Mouse (Mus musculus) effector memory CD4-positive, alpha-beta T cell, adult 5 months (primary cell): ENCODE results near the gene S1pr2. TPM values are rescaled to one million over a fixed set of nuclear protein-coding genes. Genes with fewer than 3 reads are reported as not detected.

ENCODE experiments used
- polyA plus RNA-seq: library from polyadenylated mRNA; unstranded; fragments of 100-300 nt; shearing (Covaris generic); gene quantifications from one replicate; pipeline ENCODE4 v1.2.1, GENCODE M21; 2017

Gene S1pr2
- polyA plus RNA-seq: 16.7 TPM

GRCm38 (mm10) chr9:20976216-20976960 is at the start of gene S1pr2:
Gene S1pr2 (minus strand): TSS chr9:20976781.

GRCm38 (mm10) chr9:21015571-21016130 is 39.1 kb upstream of the S1pr2 start, which contains the start of gene Icam1:
Gene Icam1 (plus strand): TSS chr9:21015985.

GRCm38 (mm10) chr9:21002627-21003551 is 26.3 kb upstream of the S1pr2 start, which contains the start of gene Mrpl4:
Gene Mrpl4 (plus strand): TSS chr9:21002738.

GRCm38 (mm10) chr9:20959430-20959938 is 17.1 kb downstream of the S1pr2 start, which contains the start of gene Dnmt1:
Gene Dnmt1 (minus strand): TSS chr9:20959888.

Other genes with a start within 250 kb of the S1pr2 start
- gene Olfm2, start 230.4 kb downstream of the S1pr2 start, polyA plus RNA-seq: not detected
- not detected for gene Col5a3, start 161.7 kb downstream of the S1pr2 start, polyA plus RNA-seq
- gene Rdh8, start 158.3 kb downstream of the S1pr2 start, polyA plus RNA-seq: not detected
- gene A230050P20Rik, start 108.1 kb downstream of the S1pr2 start, polyA plus RNA-seq: 40.4 TPM
- 2.1 TPM for gene Angptl6, start 97.1 kb downstream of the S1pr2 start, polyA plus RNA-seq
- 122 TPM for gene Ppan, start 88.6 kb downstream of the S1pr2 start, polyA plus RNA-seq
- 312 TPM for gene Eif3g, start 78.2 kb downstream of the S1pr2 start, polyA plus RNA-seq
- gene Dnmt1, start 16.9 kb downstream of the S1pr2 start, polyA plus RNA-seq: 56.1 TPM
- 88.5 TPM for gene Mrpl4, start 26.0 kb upstream of the S1pr2 start, polyA plus RNA-seq
- gene Icam1, start 39.2 kb upstream of the S1pr2 start, polyA plus RNA-seq: 141 TPM
- gene Icam4, start 52.6 kb upstream of the S1pr2 start, polyA plus RNA-seq: 1.4 TPM
- 0.59 TPM for gene Icam5, start 55.3 kb upstream of the S1pr2 start, polyA plus RNA-seq
- gene Zglp1, start 90.3 kb upstream of the S1pr2 start, polyA plus RNA-seq: not detected
- 0.26 TPM for gene Gm49373, start 96.3 kb upstream of the S1pr2 start, polyA plus RNA-seq
- 35.9 TPM for gene Fdx1l, start 96.8 kb upstream of the S1pr2 start, polyA plus RNA-seq
- 4.2 TPM for gene Gm38431, start 115.2 kb upstream of the S1pr2 start, polyA plus RNA-seq
- 60.3 TPM for gene Raver1, start 115.2 kb upstream of the S1pr2 start, polyA plus RNA-seq
- 62.4 TPM for gene Tyk2, start 154.5 kb upstream of the S1pr2 start, polyA plus RNA-seq
- gene Cdc37, start 173.2 kb upstream of the S1pr2 start, polyA plus RNA-seq: 304 TPM
- 3.2 TPM for gene Pde4a, start 188.9 kb upstream of the S1pr2 start, polyA plus RNA-seq